Mouse (Mus musculus): ENCODE measurements around the gene Foxp4. TPM values are rescaled to one million over a fixed set of nuclear protein-coding genes. Genes with fewer than 3 reads are reported as not detected.

The Foxp4 gene
- polyA plus RNA-seq, 2 experiments, result 3.5 to 9.4 TPM

DNA sequence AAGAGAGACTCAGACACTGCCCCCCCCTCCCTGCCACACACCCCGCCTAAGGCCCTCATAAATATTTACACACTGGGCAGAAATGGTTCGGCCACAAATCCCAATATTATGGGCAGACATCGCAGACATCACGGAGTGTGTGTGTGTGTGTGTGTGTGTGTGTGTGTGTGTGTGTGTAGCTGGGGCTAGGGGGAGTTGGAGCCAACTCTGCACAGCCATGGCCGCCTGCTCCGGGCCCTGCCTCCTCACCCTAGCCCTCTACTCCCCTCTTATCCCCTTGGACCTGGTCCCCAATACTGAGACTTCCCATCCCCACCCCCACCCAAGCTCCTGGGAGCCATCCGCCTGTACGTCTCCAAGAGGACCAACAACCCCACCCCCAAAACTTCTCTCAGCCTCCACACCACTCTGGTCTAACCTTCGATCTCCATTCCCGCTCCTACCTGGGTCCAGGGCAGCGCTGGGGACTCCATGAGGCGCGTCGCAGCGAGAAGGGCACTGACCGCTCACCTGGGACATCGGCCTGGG, 91.9 kb downstream of the Foxp4 start:
- DNase-seq (ENCODE audit: low read depth in 3 of 3, low spot score in 3 of 3) (no peak), ATAC-seq (ENCODE audit: insufficient read depth) (no peak)
- H3K27me3 ChIP-seq (ENCODE audit: control insufficient read depth, insufficient read depth, low read length), result peaks cover 27% of the 10 kb centered on the region
- H3K4me2 ChIP-seq (ENCODE audit: low read depth), result peak overlapping the region; percentile 63
- H3K27ac ChIP-seq, result no peak overlapping the region
- H3K9me3 ChIP-seq (ENCODE audit: control insufficient read depth, low read length), result no peaks in the 10 kb centered on the region
- H3K4me3 ChIP-seq (ENCODE audit: insufficient read depth in 1 of 2, low read depth in 2 of 2, low read length in 2 of 2), result peak overlapping the region; percentile 34 to 51
- no peaks in the 10 kb centered on the region for H3K4me1 ChIP-seq (replicated peaks; ENCODE audit: control insufficient read depth in 2 of 2, insufficient read depth in 2 of 2, low read length in 1 of 2)
- TF ChIP-seq EP300 (IDR thresholded peaks at IDR 0.05; ENCODE audit: low read depth) (no peak), CTCF (IDR thresholded peaks at IDR 0.05; ENCODE audit: low read depth) (no peak)
- 3% methylated on average over 17 of the region's 17 CpGs for WGBS (ENCODE audit: insufficient replicate concordance)
- H3K36me3 ChIP-seq (replicated peaks; ENCODE audit: control insufficient read depth, insufficient read depth, low read depth), result no peaks in the 10 kb centered on the region
- no peak overlapping the region for H3K9ac ChIP-seq (replicated peaks)

DNA sequence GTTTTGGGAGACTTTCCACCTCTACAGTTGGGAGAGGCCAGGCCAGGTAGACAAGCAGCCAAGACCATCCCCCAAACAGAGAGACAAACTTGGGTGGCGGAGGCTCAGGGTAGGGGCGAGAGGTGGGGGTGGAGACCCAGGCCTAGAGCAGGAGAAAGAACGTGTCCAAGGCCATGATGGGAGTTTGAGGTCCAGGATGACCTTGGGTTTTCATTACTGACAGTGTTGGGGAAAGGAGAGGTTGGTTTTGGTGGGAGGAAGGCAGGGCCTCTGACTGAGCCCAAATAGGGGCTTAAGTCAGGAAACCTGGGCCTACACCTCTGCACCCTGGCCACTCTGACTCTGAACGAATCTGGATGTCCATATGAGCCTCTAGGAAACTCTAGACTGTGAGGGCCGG, 92.7 kb downstream of the Foxp4 start:
- peaks cover 27% of the 10 kb centered on the region for H3K27me3 ChIP-seq (ENCODE audit: control insufficient read depth, insufficient read depth, low read length)
- H3K36me3 ChIP-seq (replicated peaks; ENCODE audit: control insufficient read depth, insufficient read depth, low read depth), result no peaks in the 10 kb centered on the region
- no peaks in the 10 kb centered on the region for H3K4me1 ChIP-seq (replicated peaks; ENCODE audit: control insufficient read depth in 2 of 2, insufficient read depth in 2 of 2, low read length in 1 of 2)
- 43% methylated on average over 5 of the region's 5 CpGs for WGBS (ENCODE audit: insufficient replicate concordance)
- H3K27ac ChIP-seq, result no peak overlapping the region
- H3K9me3 ChIP-seq (ENCODE audit: control insufficient read depth, low read length), result no peaks in the 10 kb centered on the region
- no peak overlapping the region for H3K9ac ChIP-seq (replicated peaks)
- no peak overlapping the region; the same call in 1 of the 2 replicates for H3K4me2 ChIP-seq (ENCODE audit: low read depth)
- ATAC-seq (ENCODE audit: insufficient read depth) (no peak), DNase-seq (ENCODE audit: low read depth in 3 of 3, low spot score in 3 of 3) (no peak)
- TF ChIP-seq CTCF (IDR thresholded peaks at IDR 0.05; ENCODE audit: low read depth), result no peak
- no peak for TF ChIP-seq EP300 (IDR thresholded peaks at IDR 0.05; ENCODE audit: low read depth)
- no peak overlapping the region for H3K4me3 ChIP-seq (ENCODE audit: insufficient read depth in 1 of 2, low read depth in 2 of 2, low read length in 2 of 2)

DNA sequence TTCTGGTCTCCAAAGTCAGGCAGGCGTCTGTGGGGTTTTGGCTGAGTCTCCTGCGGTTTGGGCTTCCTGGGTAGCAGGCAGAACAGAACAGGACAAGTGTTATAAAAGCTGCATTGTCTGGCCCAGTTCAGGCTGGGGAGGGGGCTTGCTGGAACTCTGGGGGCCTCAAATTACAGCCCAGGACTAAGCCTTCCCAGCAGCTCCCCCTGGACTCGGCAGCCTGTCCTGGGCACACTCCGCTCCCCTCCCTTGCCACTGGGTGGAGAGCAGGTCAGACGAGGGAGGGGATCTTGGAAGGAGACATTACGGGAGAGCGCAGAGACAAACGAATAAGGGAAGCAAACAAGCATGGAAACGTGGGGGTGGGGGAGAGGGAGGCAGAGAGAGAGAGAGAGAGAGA, 93.3 kb downstream of the Foxp4 start:
- no peaks in the 10 kb centered on the region for H3K9me3 ChIP-seq (ENCODE audit: control insufficient read depth, low read length)
- WGBS (ENCODE audit: insufficient replicate concordance), result 28% methylated on average over 9 of the region's 9 CpGs
- no peaks in the 10 kb centered on the region for H3K36me3 ChIP-seq (replicated peaks; ENCODE audit: control insufficient read depth, insufficient read depth, low read depth)
- no peak overlapping the region for H3K9ac ChIP-seq (replicated peaks)
- H3K4me3 ChIP-seq (ENCODE audit: insufficient read depth in 1 of 2, low read depth in 2 of 2, low read length in 2 of 2), result no peak overlapping the region
- no peak for DNase-seq (ENCODE audit: low read depth in 3 of 3, low spot score in 3 of 3)
- TF ChIP-seq EP300 (IDR thresholded peaks at IDR 0.05; ENCODE audit: low read depth) (no peak), CTCF (IDR thresholded peaks at IDR 0.05; ENCODE audit: low read depth) (no peak)
- no peak for ATAC-seq (ENCODE audit: insufficient read depth)
- no peak overlapping the region for H3K27ac ChIP-seq
- peaks cover 27% of the 10 kb centered on the region for H3K27me3 ChIP-seq (ENCODE audit: control insufficient read depth, insufficient read depth, low read length)
- H3K4me2 ChIP-seq (ENCODE audit: low read depth), result no peak overlapping the region
- no peaks in the 10 kb centered on the region for H3K4me1 ChIP-seq (replicated peaks; ENCODE audit: control insufficient read depth in 2 of 2, insufficient read depth in 2 of 2, low read length in 1 of 2)

DNA sequence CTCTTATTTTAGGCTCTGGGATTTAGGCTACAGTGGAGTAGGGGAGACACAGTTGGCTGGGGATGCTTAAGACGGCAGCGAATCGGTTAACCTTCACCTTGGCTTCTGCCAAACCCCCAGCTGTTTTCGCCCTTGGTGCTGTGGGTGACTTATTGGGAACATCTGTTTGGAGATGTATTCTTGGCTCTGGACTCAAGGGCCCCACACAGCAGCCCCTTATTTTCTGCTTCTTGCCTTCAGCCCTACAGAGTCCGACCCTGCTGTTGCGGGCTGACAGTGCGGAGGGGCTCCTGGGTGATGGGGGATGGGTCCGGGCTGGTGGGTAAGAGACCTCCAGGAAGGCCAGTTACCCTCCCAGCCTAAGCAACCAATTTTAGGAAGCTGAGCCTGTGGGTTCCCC, 103.1 kb downstream of the Foxp4 start:
- H3K27me3 ChIP-seq (ENCODE audit: control insufficient read depth, insufficient read depth, low read length), result no peaks in the 10 kb centered on the region
- no peak for ATAC-seq (ENCODE audit: insufficient read depth)
- 74% methylated on average over 8 of the region's 8 CpGs for WGBS (ENCODE audit: insufficient replicate concordance)
- no peak overlapping the region for H3K4me2 ChIP-seq (ENCODE audit: low read depth)
- no peaks in the 10 kb centered on the region for H3K36me3 ChIP-seq (replicated peaks; ENCODE audit: control insufficient read depth, insufficient read depth, low read depth)
- H3K4me3 ChIP-seq (ENCODE audit: insufficient read depth in 1 of 2, low read depth in 2 of 2, low read length in 2 of 2), result no peak overlapping the region
- H3K9ac ChIP-seq (replicated peaks), result no peak overlapping the region
- no peaks in the 10 kb centered on the region for H3K9me3 ChIP-seq (ENCODE audit: control insufficient read depth, low read length)
- no peak overlapping the region for H3K27ac ChIP-seq
- H3K4me1 ChIP-seq (replicated peaks; ENCODE audit: control insufficient read depth in 2 of 2, insufficient read depth in 2 of 2, low read length in 1 of 2), result no peaks in the 10 kb centered on the region
- no peak for DNase-seq (ENCODE audit: low read depth in 3 of 3, low spot score in 3 of 3)
- TF ChIP-seq EP300 (IDR thresholded peaks at IDR 0.05; ENCODE audit: low read depth), result no peak
- TF ChIP-seq CTCF (IDR thresholded peaks at IDR 0.05; ENCODE audit: low read depth), result no peak

DNA sequence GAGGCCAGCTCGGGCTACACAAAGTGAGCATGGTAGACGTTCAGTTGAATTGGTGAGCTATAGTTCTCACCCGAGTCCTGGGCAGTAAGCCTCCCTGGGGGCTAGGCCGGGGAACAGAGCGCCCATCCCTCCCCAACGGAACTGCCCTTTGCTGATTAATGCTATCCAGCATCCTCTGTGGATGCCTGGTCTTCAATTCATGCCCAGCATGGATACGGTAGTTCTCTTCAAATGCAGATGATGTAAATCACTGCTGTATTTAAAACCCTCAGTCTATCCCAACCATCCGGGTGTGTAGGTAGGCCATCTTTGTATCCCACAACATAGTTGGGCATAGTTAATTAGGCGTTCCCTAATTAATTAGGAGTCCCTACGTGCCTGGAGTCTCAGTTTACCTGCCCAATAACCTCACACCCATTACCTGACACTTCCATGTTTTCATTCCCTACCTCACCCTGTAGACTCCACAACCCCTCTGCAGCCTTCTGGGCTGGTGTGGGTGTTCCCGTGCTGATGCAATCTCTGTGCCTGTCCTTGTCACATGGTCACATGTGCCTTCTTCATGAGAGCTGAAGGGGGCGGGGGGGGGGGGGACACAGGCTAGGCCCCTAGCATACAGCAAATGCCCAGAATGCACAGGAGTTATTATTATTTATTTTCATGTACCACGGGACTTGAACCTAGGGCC, 106.3 kb downstream of the Foxp4 start:
- H3K9me3 ChIP-seq (ENCODE audit: control insufficient read depth, low read length), result no peaks in the 10 kb centered on the region
- no peaks in the 10 kb centered on the region for H3K27me3 ChIP-seq (ENCODE audit: control insufficient read depth, insufficient read depth, low read length)
- no peak overlapping the region for H3K4me2 ChIP-seq (ENCODE audit: low read depth)
- 74% methylated on average over 13 of the region's 13 CpGs for WGBS (ENCODE audit: insufficient replicate concordance)
- DNase-seq (ENCODE audit: low read depth in 3 of 3, low spot score in 3 of 3), result no peak
- no peaks in the 10 kb centered on the region for H3K4me1 ChIP-seq (replicated peaks; ENCODE audit: control insufficient read depth in 2 of 2, insufficient read depth in 2 of 2, low read length in 1 of 2)
- no peak overlapping the region for H3K4me3 ChIP-seq (ENCODE audit: insufficient read depth in 1 of 2, low read depth in 2 of 2, low read length in 2 of 2)
- ATAC-seq (ENCODE audit: insufficient read depth), result no peak
- TF ChIP-seq CTCF (IDR thresholded peaks at IDR 0.05; ENCODE audit: low read depth), result no peak
- no peak for TF ChIP-seq EP300 (IDR thresholded peaks at IDR 0.05; ENCODE audit: low read depth)
- no peaks in the 10 kb centered on the region for H3K36me3 ChIP-seq (replicated peaks; ENCODE audit: control insufficient read depth, insufficient read depth, low read depth)
- H3K27ac ChIP-seq, result no peak overlapping the region
- H3K9ac ChIP-seq (replicated peaks), result no peak overlapping the region

Other genes with a start within 250 kb of the Foxp4 start
- gene Tomm6, start 236.3 kb downstream of the Foxp4 start, polyA plus RNA-seq (2012; rRNA removed), result 63.2 and 88.6 TPM in 2 replicates
- 244 and 251 TPM in 2 replicates for gene Tomm6, start 236.3 kb downstream of the Foxp4 start, polyA plus RNA-seq (2014; fragmentation: Nextera tagmentation; extraction: Ambion mirVana)
- 3.0 and 3.7 TPM in 2 replicates for gene Frs3, start 235.6 kb downstream of the Foxp4 start, polyA plus RNA-seq (2012; rRNA removed)
- gene Frs3, start 235.6 kb downstream of the Foxp4 start, polyA plus RNA-seq (2014; fragmentation: Nextera tagmentation; extraction: Ambion mirVana), result 0.67 and 0.91 TPM in 2 replicates
- 0.18 and 0.32 TPM in 2 replicates for gene Gm21981, start 230.2 kb downstream of the Foxp4 start, polyA plus RNA-seq (2012; rRNA removed)
- 0.30 TPM in 1 of 2 replicates, not detected in the other for gene Gm21981, start 230.2 kb downstream of the Foxp4 start, polyA plus RNA-seq (2014; fragmentation: Nextera tagmentation; extraction: Ambion mirVana)
- gene Prickle4, start 229.9 kb downstream of the Foxp4 start, polyA plus RNA-seq (2012; rRNA removed), result 0.11 TPM in 1 of 2 replicates, not detected in the other
- 0.23 TPM in 1 of 2 replicates, not detected in the other for gene Prickle4, start 229.9 kb downstream of the Foxp4 start, polyA plus RNA-seq (2014; fragmentation: Nextera tagmentation; extraction: Ambion mirVana)
- not detected in 2 replicates for gene Pgc, start 197.8 kb downstream of the Foxp4 start, polyA plus RNA-seq (2012; rRNA removed)
- not detected in 2 replicates for gene Pgc, start 197.8 kb downstream of the Foxp4 start, polyA plus RNA-seq (2014; fragmentation: Nextera tagmentation; extraction: Ambion mirVana)
- 2.4 and 2.9 TPM in 2 replicates for gene Tfeb, start 187.6 kb downstream of the Foxp4 start, polyA plus RNA-seq (2012; rRNA removed)
- 3.2 and 3.7 TPM in 2 replicates for gene Tfeb, start 187.6 kb downstream of the Foxp4 start, polyA plus RNA-seq (2014; fragmentation: Nextera tagmentation; extraction: Ambion mirVana)
- 5.2 and 7.1 TPM in 2 replicates for gene Mdfi, start 90.0 kb downstream of the Foxp4 start, polyA plus RNA-seq (2012; rRNA removed)
- 1.7 and 1.9 TPM in 2 replicates for gene Mdfi, start 90.0 kb downstream of the Foxp4 start, polyA plus RNA-seq (2014; fragmentation: Nextera tagmentation; extraction: Ambion mirVana)
- gene 1700122O11Rik, start 113.6 kb upstream of the Foxp4 start, polyA plus RNA-seq (2012; rRNA removed), result not detected in 2 replicates
- gene 1700122O11Rik, start 113.6 kb upstream of the Foxp4 start, polyA plus RNA-seq (2014; fragmentation: Nextera tagmentation; extraction: Ambion mirVana), result not detected in 2 replicates
- gene 1700067P10Rik, start 164.7 kb upstream of the Foxp4 start, polyA plus RNA-seq (2012; rRNA removed), result not detected in 2 replicates
- gene 1700067P10Rik, start 164.7 kb upstream of the Foxp4 start, polyA plus RNA-seq (2014; fragmentation: Nextera tagmentation; extraction: Ambion mirVana), result not detected in 2 replicates
- 0.08 and 0.19 TPM in 2 replicates for gene 9830107B12Rik, start 221.6 kb upstream of the Foxp4 start, polyA plus RNA-seq (2012; rRNA removed)
- 0.18 and 0.33 TPM in 2 replicates for gene 9830107B12Rik, start 221.6 kb upstream of the Foxp4 start, polyA plus RNA-seq (2014; fragmentation: Nextera tagmentation; extraction: Ambion mirVana)
- 0.20 and 0.25 TPM in 2 replicates for gene A530064D06Rik, start 242.6 kb upstream of the Foxp4 start, polyA plus RNA-seq (2012; rRNA removed)
- 0.44 and 0.51 TPM in 2 replicates for gene A530064D06Rik, start 242.6 kb upstream of the Foxp4 start, polyA plus RNA-seq (2014; fragmentation: Nextera tagmentation; extraction: Ambion mirVana)

Measured in liver, embryonic 14.5 days (tissue).